Comparison of ENCODE assay signal across 8 mouse cellular contexts in genomic region chr8:104340233-104341105, GRCm38 (mm10). TPM values are rescaled to one million over a fixed set of nuclear protein-coding genes. Genes with fewer than 3 reads are reported as not detected.
DNase-seq lines count a peak whose midpoint lies in the region; ATAC-seq and TF ChIP-seq lines count a peak whose summit lies in the region.

No protein-coding gene starts in this region.

- intact Hi-C loops in gastrocnemius, postnatal 14 days (cut with DNase I; ENCODE audit: low total_unique reads) = loop anchor here (5.0 to 10.0 kb wide), 4 partner anchors 64 to 224 kb away; partner anchors contain the start of gene Cklf
- intact Hi-C loops in left cerebral cortex, postnatal 14 days (cut with DNase I) = loop anchor here (5.0 to 10.0 kb wide), 2 partner anchors 93 to 234 kb away; partner anchors contain the start of gene Tk2

- TF ChIP-seq CTCF in cortical plate, adult 2 months (IDR thresholded peaks at IDR 0.05; ENCODE audit: extremely low read depth, insufficient read depth, low read length) = peak; percentile 6; the same call in 1 of the 2 replicates

- peak; percentile 74 for ATAC-seq in activated CD4-positive, CD25-positive, alpha-beta regulatory T cell, adult 4 months
- ATAC-seq in inflammation-experienced regulatory T-cells, adult 6 months = peak; percentile 76
- peak; percentile 51 for ATAC-seq in megakaryocyte progenitor cell, adult 5-6 weeks (replicated peaks; ENCODE audit: poor library complexity)

- peak; percentile 85 for DNase-seq in gastrocnemius, postnatal 14 days
- DNase-seq in left cerebral cortex, postnatal 14 days (ENCODE audit: low spot score in 2 of 2) = peak; percentile 56 to 67
- DNase-seq in right cerebral cortex, postnatal 14 days = peak; percentile 74
- DNase-seq in urinary bladder, postnatal 36 days (ENCODE audit: low spot score in 2 of 2) = peak; percentile 59 to 76

- H3K4me1 ChIP-seq in cortical plate, adult 2 months (ENCODE audit: control insufficient read depth, insufficient read depth, low read length) = no peaks in the 10 kb centered on the region

- H3K27ac ChIP-seq in cortical plate, adult 2 months (ENCODE audit: insufficient read depth, low read length) = 0 out of 2 replicates have a peak overlapping the region, but pooled peaks have one; percentile 64

- no peak for TF ChIP-seq POLR2A in cortical plate, adult 2 months (IDR thresholded peaks at IDR 0.05; ENCODE audit: extremely low read depth, insufficient read depth, low read length)

- H3K4me3 ChIP-seq in cortical plate, adult 2 months (ENCODE audit: insufficient read depth, low read length) = peak overlapping the region; percentile 45

RNA-seq across cellular contexts. Expression of gene Cmtm3, which starts 1.3 kb away (rescaled TPM):
- 10 to 100 TPM; 17.1 to 22.7 TPM for polyA plus RNA-seq in activated CD4-positive, CD25-positive, alpha-beta regulatory T cell, adult 4 months (2017; shearing (Covaris generic))
- 19.8 and 20.4 TPM in 2 replicates for polyA plus RNA-seq in cortical plate, adult 2 months (2012; rRNA removed)
- 10 to 100 TPM; 15.2 to 21.7 TPM for total RNA-seq in gastrocnemius, postnatal 14 days (2021)
- polyA plus RNA-seq in inflammation-experienced regulatory T-cells, adult 6 months (2017; shearing (Covaris generic)) = 10 to 100 TPM; 14.7 to 21.3 (median 17.4) TPM
- total RNA-seq in left cerebral cortex, postnatal 14 days (2021) = 10 to 100 TPM; 12.2 to 21.8 TPM
- 28.2 and 39.9 TPM in 2 replicates for total RNA-seq in megakaryocyte progenitor cell, adult 5-6 weeks (2015)
- total RNA-seq in megakaryocyte progenitor cell, adult 5-6 weeks (2017) = 12.0 and 21.6 TPM in 2 replicates

RNA-seq across cellular contexts. Expression of gene Cmtm2b, which starts 18.4 kb away (rescaled TPM):
- not detected for polyA plus RNA-seq in activated CD4-positive, CD25-positive, alpha-beta regulatory T cell, adult 4 months (2017; shearing (Covaris generic))
- not detected in 2 replicates for polyA plus RNA-seq in cortical plate, adult 2 months (2012; rRNA removed)
- total RNA-seq in gastrocnemius, postnatal 14 days (2021) = not detected
- polyA plus RNA-seq in inflammation-experienced regulatory T-cells, adult 6 months (2017; shearing (Covaris generic)) = not detected
- total RNA-seq in left cerebral cortex, postnatal 14 days (2021) = not detected
- total RNA-seq in megakaryocyte progenitor cell, adult 5-6 weeks (2015) = not detected in 2 replicates
- total RNA-seq in megakaryocyte progenitor cell, adult 5-6 weeks (2017) = not detected in 2 replicates

RNA-seq across cellular contexts. Expression of gene Gm11020, which starts 19.1 kb away (rescaled TPM):
- polyA plus RNA-seq in activated CD4-positive, CD25-positive, alpha-beta regulatory T cell, adult 4 months (2017; shearing (Covaris generic)) = not detected
- polyA plus RNA-seq in cortical plate, adult 2 months (2012; rRNA removed) = not detected in 2 replicates
- total RNA-seq in gastrocnemius, postnatal 14 days (2021) = not detected
- not detected for polyA plus RNA-seq in inflammation-experienced regulatory T-cells, adult 6 months (2017; shearing (Covaris generic))
- total RNA-seq in left cerebral cortex, postnatal 14 days (2021) = not detected
- not detected in 2 replicates for total RNA-seq in megakaryocyte progenitor cell, adult 5-6 weeks (2015)
- total RNA-seq in megakaryocyte progenitor cell, adult 5-6 weeks (2017) = not detected in 2 replicates

RNA-seq across cellular contexts. Expression of gene Cmtm1, which starts 30.5 kb away (rescaled TPM):
- not detected for polyA plus RNA-seq in activated CD4-positive, CD25-positive, alpha-beta regulatory T cell, adult 4 months (2017; shearing (Covaris generic))
- not detected in 2 replicates for polyA plus RNA-seq in cortical plate, adult 2 months (2012; rRNA removed)
- total RNA-seq in gastrocnemius, postnatal 14 days (2021) = not detected
- polyA plus RNA-seq in inflammation-experienced regulatory T-cells, adult 6 months (2017; shearing (Covaris generic)) = not detected
- total RNA-seq in left cerebral cortex, postnatal 14 days (2021) = not detected
- total RNA-seq in megakaryocyte progenitor cell, adult 5-6 weeks (2015) = not detected in 2 replicates
- total RNA-seq in megakaryocyte progenitor cell, adult 5-6 weeks (2017) = not detected in 2 replicates

RNA-seq across cellular contexts. Expression of gene Gm45711, which starts 30.6 kb away (rescaled TPM):
- not detected for polyA plus RNA-seq in activated CD4-positive, CD25-positive, alpha-beta regulatory T cell, adult 4 months (2017; shearing (Covaris generic))
- not detected in 2 replicates for polyA plus RNA-seq in cortical plate, adult 2 months (2012; rRNA removed)
- not detected for total RNA-seq in gastrocnemius, postnatal 14 days (2021)
- not detected for polyA plus RNA-seq in inflammation-experienced regulatory T-cells, adult 6 months (2017; shearing (Covaris generic))
- not detected for total RNA-seq in left cerebral cortex, postnatal 14 days (2021)
- not detected in 2 replicates for total RNA-seq in megakaryocyte progenitor cell, adult 5-6 weeks (2015)
- total RNA-seq in megakaryocyte progenitor cell, adult 5-6 weeks (2017) = not detected in 2 replicates

Comparison
In these comparisons a context has a peak if more than half of its experiments do, and no peak if none do; other contexts are left out.
1. Peak in every context shown above with its lines: DNase-seq, ATAC-seq, H3K4me3 ChIP-seq and H3K27ac ChIP-seq.